In the genomic region with DNA sequence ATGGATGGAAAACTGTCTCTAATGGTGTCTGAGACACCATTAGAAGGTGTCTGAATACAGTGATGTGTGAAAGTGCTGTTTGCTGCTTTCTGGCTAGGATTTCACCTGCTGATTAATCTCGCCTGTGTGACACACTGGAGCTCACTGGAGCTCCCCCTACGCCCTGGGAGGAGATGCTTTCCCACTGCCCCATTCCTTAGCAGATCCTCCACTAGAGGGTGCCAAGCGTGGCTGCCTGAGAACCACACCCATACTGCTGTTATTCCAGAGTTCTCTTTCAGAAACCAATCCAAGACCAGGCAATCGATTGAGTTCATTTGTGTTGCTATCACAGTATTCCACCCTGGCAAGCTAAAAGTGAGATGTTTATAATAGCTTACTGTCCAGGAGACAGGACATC, we compare ENCODE assay signal across 9 mouse cellular contexts.
A peak's percentile ranks its signal among the peaks of the same experiment; 100 is the strongest.
DNase-seq lines count a peak whose midpoint lies in the region; ATAC-seq and TF ChIP-seq lines count a peak whose summit lies in the region.
"Had no signal": no experiment of that assay in that cellular context is flagged by ENCODE, and none has a peak within 500 bp of the region (broad histone marks: within the 10 kb centered on the region; RNA-seq: fewer than 3 reads in every experiment).

No protein-coding gene starts in this region.

- TF ChIP-seq CTCF in intestine, postnatal 0 days (IDR thresholded peaks at IDR 0.05; ENCODE audit: low read depth) = peak; percentile 52
- TF ChIP-seq CTCF in cortical plate, adult 2 months (IDR thresholded peaks at IDR 0.05; ENCODE audit: extremely low read depth, insufficient read depth, low read length) = peak; percentile 29; the same call in 1 of the 2 replicates
- TF ChIP-seq CTCF in stomach, postnatal 0 days (IDR thresholded peaks at IDR 0.05; ENCODE audit: low read depth) = peak; percentile 61

- H3K36me3 ChIP-seq in intestine, postnatal 0 days (ENCODE audit: control insufficient read depth, insufficient read depth) = no peaks in the 10 kb centered on the region
- H3K36me3 ChIP-seq in intestine, embryonic 16.5 days (ENCODE audit: control insufficient read depth, insufficient read depth, low read length) = no peaks in the 10 kb centered on the region
- no peaks in the 10 kb centered on the region for H3K36me3 ChIP-seq in neural tube, embryonic 14.5 days (ENCODE audit: control insufficient read depth, insufficient read depth, low read length)
- H3K36me3 ChIP-seq in neural tube, embryonic 15.5 days = no peaks in the 10 kb centered on the region
- H3K36me3 ChIP-seq in stomach, postnatal 0 days (ENCODE audit: control insufficient read depth, insufficient read depth, low read length) = no peaks in the 10 kb centered on the region
- no peaks in the 10 kb centered on the region for H3K36me3 ChIP-seq in liver, embryonic 12.5 days

- no peak overlapping the region for H3K9ac ChIP-seq in intestine, postnatal 0 days (ENCODE audit: low read depth, low read length)
- no peak overlapping the region for H3K9ac ChIP-seq in intestine, embryonic 16.5 days (ENCODE audit: low read depth, low read length)
- no peak overlapping the region for H3K9ac ChIP-seq in neural tube, embryonic 14.5 days (replicated peaks; ENCODE audit: low read depth, low read length)
- no peak overlapping the region for H3K9ac ChIP-seq in neural tube, embryonic 15.5 days (replicated peaks)
- no peak overlapping the region for H3K9ac ChIP-seq in stomach, postnatal 0 days (ENCODE audit: low read length)
- no peak overlapping the region for H3K9ac ChIP-seq in liver, embryonic 12.5 days

- no peak for TF ChIP-seq EP300 in stomach, postnatal 0 days (optimal IDR thresholded peaks at IDR 0.05)

- no peak overlapping the region for H3K4me3 ChIP-seq in intestine, postnatal 0 days (ENCODE audit: low read depth, low read length)
- H3K4me3 ChIP-seq in intestine, embryonic 16.5 days (ENCODE audit: low read length) = no peak overlapping the region
- no peak overlapping the region for H3K4me3 ChIP-seq in neural tube, embryonic 14.5 days (ENCODE audit: low read depth, low read length)
- H3K4me3 ChIP-seq in neural tube, embryonic 15.5 days (replicated peaks) = no peak overlapping the region
- no peak overlapping the region for H3K4me3 ChIP-seq in cortical plate, adult 2 months (ENCODE audit: insufficient read depth, low read length)
- H3K4me3 ChIP-seq in stomach, postnatal 0 days (ENCODE audit: low read depth, low read length) = no peak overlapping the region
- no peak overlapping the region for H3K4me3 ChIP-seq in liver, embryonic 12.5 days
- H3K4me3 ChIP-seq: myocyte had no signal

- DNase-seq in stomach, postnatal 0 days (ENCODE audit: low spot score) = peak; percentile 14
- DNase-seq: cerebellum, adult 11-12 months had no signal

- H3K4me1 ChIP-seq in intestine, postnatal 0 days (replicated peaks; ENCODE audit: control insufficient read depth, insufficient read depth, low read length) = no peaks in the 10 kb centered on the region
- H3K4me1 ChIP-seq in intestine, embryonic 16.5 days (ENCODE audit: control insufficient read depth, insufficient read depth, low read length) = no peaks in the 10 kb centered on the region
- H3K4me1 ChIP-seq in neural tube, embryonic 14.5 days (ENCODE audit: control insufficient read depth, insufficient read depth, low read length) = no peaks in the 10 kb centered on the region
- H3K4me1 ChIP-seq in neural tube, embryonic 15.5 days = no peaks in the 10 kb centered on the region
- no peaks in the 10 kb centered on the region for H3K4me1 ChIP-seq in cortical plate, adult 2 months (ENCODE audit: control insufficient read depth, insufficient read depth, low read length)
- H3K4me1 ChIP-seq in stomach, postnatal 0 days (replicated peaks; ENCODE audit: control insufficient read depth, insufficient read depth) = no peaks in the 10 kb centered on the region
- no peaks in the 10 kb centered on the region for H3K4me1 ChIP-seq in liver, embryonic 12.5 days

- H3K9me3 ChIP-seq in intestine, postnatal 0 days (ENCODE audit: control insufficient read depth) = no peaks in the 10 kb centered on the region
- H3K9me3 ChIP-seq in intestine, embryonic 16.5 days (ENCODE audit: control insufficient read depth, low read length) = no peaks in the 10 kb centered on the region
- H3K9me3 ChIP-seq in neural tube, embryonic 14.5 days (ENCODE audit: control insufficient read depth, low read length) = no peaks in the 10 kb centered on the region
- H3K9me3 ChIP-seq in neural tube, embryonic 15.5 days (replicated peaks) = no peaks in the 10 kb centered on the region
- H3K9me3 ChIP-seq in stomach, postnatal 0 days (ENCODE audit: control insufficient read depth, low read length) = no peaks in the 10 kb centered on the region
- H3K9me3 ChIP-seq in liver, embryonic 12.5 days (replicated peaks) = no peaks in the 10 kb centered on the region

- H3K27me3 ChIP-seq in intestine, postnatal 0 days (replicated peaks; ENCODE audit: control insufficient read depth, insufficient read depth, low read length) = no peaks in the 10 kb centered on the region
- H3K27me3 ChIP-seq in intestine, embryonic 16.5 days (replicated peaks; ENCODE audit: control insufficient read depth, insufficient read depth, low read length) = no peaks in the 10 kb centered on the region
- no peaks in the 10 kb centered on the region for H3K27me3 ChIP-seq in neural tube, embryonic 14.5 days (ENCODE audit: control insufficient read depth, insufficient read depth, low read length)
- H3K27me3 ChIP-seq in neural tube, embryonic 15.5 days (replicated peaks) = no peaks in the 10 kb centered on the region
- H3K27me3 ChIP-seq in stomach, postnatal 0 days (ENCODE audit: control insufficient read depth, insufficient read depth, low read length) = no peaks in the 10 kb centered on the region
- no peaks in the 10 kb centered on the region for H3K27me3 ChIP-seq in liver, embryonic 12.5 days (replicated peaks)

- no peak for ATAC-seq in intestine, postnatal 0 days
- ATAC-seq in intestine, embryonic 16.5 days = no peak
- peak; percentile 28; the same call in 1 of the 2 replicates for ATAC-seq in neural tube, embryonic 14.5 days (ENCODE audit: low read depth)
- ATAC-seq in neural tube, embryonic 15.5 days (ENCODE audit: low FRiP score) = no peak
- ATAC-seq in stomach, postnatal 0 days (ENCODE audit: low FRiP score, low TSS enrichment) = no peak
- no peak for ATAC-seq in liver, embryonic 12.5 days

- no peak overlapping the region for H3K4me2 ChIP-seq in intestine, postnatal 0 days (replicated peaks; ENCODE audit: low read depth)
- no peak overlapping the region for H3K4me2 ChIP-seq in intestine, embryonic 16.5 days (ENCODE audit: low read depth, low read length)
- no peak overlapping the region for H3K4me2 ChIP-seq in neural tube, embryonic 14.5 days (ENCODE audit: low read depth, low read length)
- no peak overlapping the region for H3K4me2 ChIP-seq in neural tube, embryonic 15.5 days
- H3K4me2 ChIP-seq in stomach, postnatal 0 days (replicated peaks; ENCODE audit: low read depth) = no peak overlapping the region
- H3K4me2 ChIP-seq in liver, embryonic 12.5 days = no peak overlapping the region

- no peak overlapping the region for H3K27ac ChIP-seq in intestine, postnatal 0 days (ENCODE audit: low read depth, low read length)
- H3K27ac ChIP-seq in intestine, embryonic 16.5 days (ENCODE audit: low read length) = no peak overlapping the region
- H3K27ac ChIP-seq in neural tube, embryonic 14.5 days (ENCODE audit: low read depth, low read length) = no peak overlapping the region
- H3K27ac ChIP-seq in neural tube, embryonic 15.5 days (replicated peaks) = no peak overlapping the region
- no peak overlapping the region for H3K27ac ChIP-seq in cortical plate, adult 2 months (ENCODE audit: insufficient read depth, low read length)
- H3K27ac ChIP-seq in stomach, postnatal 0 days (replicated peaks) = no peak overlapping the region
- H3K27ac ChIP-seq in liver, embryonic 12.5 days = no peak overlapping the region

- 31% methylated on average over 4 of the region's 4 CpGs for WGBS in intestine, postnatal 0 days
- 53% methylated on average over 4 of the region's 4 CpGs for WGBS in intestine, embryonic 16.5 days
- 56% methylated on average over 4 of the region's 4 CpGs for WGBS in neural tube, embryonic 14.5 days
- 51% methylated on average over 4 of the region's 4 CpGs for WGBS in neural tube, embryonic 15.5 days
- 46% methylated on average over 4 of the region's 4 CpGs for WGBS in stomach, postnatal 0 days
- WGBS in liver, embryonic 12.5 days (ENCODE audit: insufficient replicate concordance) = 32% methylated on average over 4 of the region's 4 CpGs

- TF ChIP-seq POLR2A in cortical plate, adult 2 months (IDR thresholded peaks at IDR 0.05; ENCODE audit: extremely low read depth, insufficient read depth, low read length) = no peak
